ENCODE assay signal across 21 mouse cellular contexts in the genomic region with DNA sequence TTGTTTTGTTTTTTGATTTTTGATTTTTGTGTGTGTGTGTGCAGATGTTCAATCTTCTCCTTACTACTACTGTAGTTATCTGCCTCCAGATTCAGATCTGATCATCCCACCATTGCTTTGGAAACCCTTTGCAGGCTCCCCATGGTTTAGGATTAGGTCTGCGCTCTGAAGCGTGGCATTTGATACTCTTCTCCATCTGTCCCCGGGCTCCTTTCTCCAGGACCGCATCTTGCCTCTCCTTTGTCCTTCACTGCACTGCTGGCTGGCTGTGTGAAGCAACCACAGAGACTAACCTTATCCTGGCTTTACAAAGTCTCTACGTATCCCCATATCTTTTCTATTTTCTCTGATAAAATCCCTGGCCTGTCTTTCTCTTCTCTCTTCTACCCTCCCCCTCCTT. TPM values are rescaled to one million over a fixed set of nuclear protein-coding genes. Genes with fewer than 3 reads are reported as not detected.
DNase-seq lines count a peak whose midpoint lies in the region; ATAC-seq and TF ChIP-seq lines count a peak whose summit lies in the region.
"Had no signal": no experiment of that assay in that cellular context is flagged by ENCODE, and none has a peak within 500 bp of the region (broad histone marks: within the 10 kb centered on the region; RNA-seq: fewer than 3 reads in every experiment).

No protein-coding gene starts in this region.

- H3K4me1 ChIP-seq in midbrain, embryonic 10.5 days = peaks cover 30% of the 10 kb centered on the region
- peaks cover 13% of the 10 kb centered on the region for H3K4me1 ChIP-seq in midbrain, embryonic 16.5 days (ENCODE audit: control insufficient read depth, insufficient read depth, low read length)
- peaks cover 26% of the 10 kb centered on the region for H3K4me1 ChIP-seq in cerebellum, adult 2 months (ENCODE audit: control insufficient read depth, insufficient read depth, low read length)
- H3K4me1 ChIP-seq in hindbrain, embryonic 16.5 days (ENCODE audit: control insufficient read depth, insufficient read depth, low read depth, low read length) = no peaks in the 10 kb centered on the region
- H3K4me1 ChIP-seq in kidney, embryonic 15.5 days = peaks cover 4% of the 10 kb centered on the region; the same call in 1 of the 2 replicates
- H3K4me1 ChIP-seq: liver, embryonic 15.5 days had no signal

- no peak for ATAC-seq in midbrain, embryonic 16.5 days
- ATAC-seq in hindbrain, embryonic 16.5 days = peak; percentile 71
- no peak for ATAC-seq in kidney, embryonic 15.5 days (replicated peaks; ENCODE audit: low FRiP score)
- ATAC-seq: forebrain, postnatal 0 days had no signal

- peak overlapping the region; percentile 80 for H3K27ac ChIP-seq in midbrain, embryonic 10.5 days (replicated peaks)
- H3K27ac ChIP-seq in midbrain, embryonic 16.5 days (ENCODE audit: low read length) = no peak overlapping the region
- H3K27ac ChIP-seq in cerebellum, adult 2 months (ENCODE audit: insufficient read depth, low read length) = peak overlapping the region; percentile 3; the same call in 1 of the 2 replicates
- H3K27ac ChIP-seq in hindbrain, embryonic 16.5 days (ENCODE audit: low read depth, low read length) = no peak overlapping the region
- H3K27ac ChIP-seq in kidney, embryonic 15.5 days = no peak overlapping the region
- H3K27ac ChIP-seq: heart, embryonic 13.5 days; liver, embryonic 15.5 days had no signal

- no peak for DNase-seq in midbrain, embryonic 10.5 days (ENCODE audit: low spot score)
- peak; percentile 68 to 85 for DNase-seq in cerebellum, adult 2 months
- no peak for DNase-seq in thymus, postnatal 36 days
- DNase-seq in spleen, postnatal 10 days (ENCODE audit: low spot score in 2 of 2) = no peak
- DNase-seq: forebrain, postnatal 0 days; heart, postnatal 4 days; kidney, adult 18-20 months; kidney, postnatal 25 days; layer of hippocampus, adult 9-11 months; lung, postnatal 10 days; right cerebral cortex, adult 18-20 months; thymus, adult 18-20 months had no signal

- H3K36me3 ChIP-seq in midbrain, embryonic 10.5 days = no peaks in the 10 kb centered on the region
- H3K36me3 ChIP-seq in midbrain, embryonic 16.5 days (ENCODE audit: control insufficient read depth, insufficient read depth, low read length) = no peaks in the 10 kb centered on the region
- H3K36me3 ChIP-seq in hindbrain, embryonic 16.5 days (ENCODE audit: control insufficient read depth, insufficient read depth, low read length) = no peaks in the 10 kb centered on the region
- no peaks in the 10 kb centered on the region for H3K36me3 ChIP-seq in kidney, embryonic 15.5 days
- H3K36me3 ChIP-seq: G1E; heart, embryonic 13.5 days; liver, embryonic 15.5 days had no signal

- no peaks in the 10 kb centered on the region for H3K9me3 ChIP-seq in midbrain, embryonic 10.5 days (replicated peaks)
- no peaks in the 10 kb centered on the region for H3K9me3 ChIP-seq in midbrain, embryonic 16.5 days (replicated peaks; ENCODE audit: control insufficient read depth, low read length, poor library complexity, severe bottlenecking)
- no peaks in the 10 kb centered on the region for H3K9me3 ChIP-seq in hindbrain, embryonic 16.5 days (ENCODE audit: control insufficient read depth, low read length)
- no peaks in the 10 kb centered on the region for H3K9me3 ChIP-seq in kidney, embryonic 15.5 days (replicated peaks)
- H3K9me3 ChIP-seq: G1E; heart, embryonic 13.5 days; liver, embryonic 15.5 days had no signal

- TF ChIP-seq POLR2A in cerebellum, adult 2 months (IDR thresholded peaks at IDR 0.05; ENCODE audit: borderline replicate concordance, insufficient read depth, low read length) = peak; percentile 38; the same call in 1 of the 2 replicates

- no peak for TF ChIP-seq CTCF in cerebellum, adult 2 months (IDR thresholded peaks at IDR 0.05; ENCODE audit: borderline replicate concordance, insufficient read depth, low read depth, low read length)

- WGBS in midbrain, embryonic 10.5 days = 25% methylated on average over 5 of the region's 5 CpGs
- WGBS in midbrain, embryonic 16.5 days = 22% methylated on average over 5 of the region's 5 CpGs
- WGBS in cerebellum, adult 2 months = 7% methylated on average over 5 of the region's 5 CpGs
- WGBS in hindbrain, embryonic 16.5 days = 48% methylated on average over 5 of the region's 5 CpGs
- 78% methylated on average over 5 of the region's 5 CpGs for WGBS in kidney, embryonic 15.5 days

- H3K27me3 ChIP-seq in midbrain, embryonic 10.5 days (ENCODE audit: low read depth, poor library complexity, severe bottlenecking) = no peaks in the 10 kb centered on the region
- no peaks in the 10 kb centered on the region for H3K27me3 ChIP-seq in midbrain, embryonic 16.5 days (ENCODE audit: control insufficient read depth, insufficient read depth, low read depth, low read length)
- H3K27me3 ChIP-seq in cerebellum, adult 2 months (ENCODE audit: control insufficient read depth, insufficient read depth, low read length) = no peaks in the 10 kb centered on the region
- no peaks in the 10 kb centered on the region for H3K27me3 ChIP-seq in hindbrain, embryonic 16.5 days (replicated peaks; ENCODE audit: control insufficient read depth, insufficient read depth, low read length)
- no peaks in the 10 kb centered on the region for H3K27me3 ChIP-seq in kidney, embryonic 15.5 days
- H3K27me3 ChIP-seq: heart, embryonic 13.5 days; liver, embryonic 15.5 days had no signal

- H3K4me3 ChIP-seq in midbrain, embryonic 10.5 days = no peak overlapping the region
- H3K4me3 ChIP-seq in midbrain, embryonic 16.5 days (ENCODE audit: low read depth, low read length) = no peak overlapping the region
- H3K4me3 ChIP-seq in cerebellum, adult 2 months (replicated peaks; ENCODE audit: insufficient read depth, low read depth, low read length) = no peak overlapping the region
- no peak overlapping the region for H3K4me3 ChIP-seq in hindbrain, embryonic 16.5 days (ENCODE audit: low read length)
- no peak overlapping the region for H3K4me3 ChIP-seq in kidney, embryonic 15.5 days (replicated peaks)
- H3K4me3 ChIP-seq: erythroblast, embryonic 14.5 days; heart, embryonic 13.5 days; liver, embryonic 15.5 days had no signal

- H3K4me2 ChIP-seq in midbrain, embryonic 16.5 days (ENCODE audit: low read length) = no peak overlapping the region
- no peak overlapping the region for H3K4me2 ChIP-seq in hindbrain, embryonic 16.5 days (ENCODE audit: low read length)
- no peak overlapping the region for H3K4me2 ChIP-seq in kidney, embryonic 15.5 days
- H3K4me2 ChIP-seq: heart, embryonic 13.5 days; liver, embryonic 15.5 days had no signal

- no peak overlapping the region for H3K9ac ChIP-seq in midbrain, embryonic 16.5 days (ENCODE audit: low read depth, low read length)
- H3K9ac ChIP-seq in hindbrain, embryonic 16.5 days (ENCODE audit: low read depth, low read length) = no peak overlapping the region
- no peak overlapping the region for H3K9ac ChIP-seq in kidney, embryonic 15.5 days
- H3K9ac ChIP-seq: forebrain, postnatal 0 days; heart, embryonic 13.5 days; liver, embryonic 15.5 days had no signal

RNA-seq across cellular contexts. Expression of gene Ndufb4, which starts 31.3 kb away (rescaled TPM):
- polyA plus RNA-seq in midbrain, embryonic 10.5 days (2016; fragmentation: Nextera tagmentation; extraction: Ambion mirVana) = 46.2 and 50.9 TPM in 2 replicates
- 49.1 and 51.7 TPM in 2 replicates for polyA plus RNA-seq in midbrain, embryonic 16.5 days (2015; fragmentation: Nextera tagmentation; extraction: Ambion mirVana)
- polyA plus RNA-seq in cerebellum, adult 2 months (2012; rRNA removed) = 95.8 and 99.2 TPM in 2 replicates
- 48.5 and 64.7 TPM in 2 replicates for polyA plus RNA-seq in hindbrain, embryonic 16.5 days (2015; fragmentation: Nextera tagmentation; extraction: Ambion mirVana)
- 57.1 and 74.5 TPM in 2 replicates for polyA plus RNA-seq in kidney, embryonic 15.5 days (2015; fragmentation: Nextera tagmentation; extraction: Ambion mirVana)

RNA-seq across cellular contexts. Expression of gene Hgd, which starts 43.0 kb away (rescaled TPM):
- 0.21 and 0.31 TPM in 2 replicates for polyA plus RNA-seq in midbrain, embryonic 10.5 days (2016; fragmentation: Nextera tagmentation; extraction: Ambion mirVana)
- 0.19 and 0.34 TPM in 2 replicates for polyA plus RNA-seq in midbrain, embryonic 16.5 days (2015; fragmentation: Nextera tagmentation; extraction: Ambion mirVana)
- polyA plus RNA-seq in cerebellum, adult 2 months (2012; rRNA removed) = 0.23 and 0.41 TPM in 2 replicates
- polyA plus RNA-seq in hindbrain, embryonic 16.5 days (2015; fragmentation: Nextera tagmentation; extraction: Ambion mirVana) = 0.26 TPM in 1 of 2 replicates, not detected in the other
- polyA plus RNA-seq in kidney, embryonic 15.5 days (2015; fragmentation: Nextera tagmentation; extraction: Ambion mirVana) = 4.0 and 4.6 TPM in 2 replicates
- polyA plus RNA-seq: embryonic facial prominence, embryonic 11.5 days; erythroblast, embryonic 14.5 days; forebrain, postnatal 0 days; G1E; stomach, embryonic 14.5 days had no signal

Comparison
In these comparisons a context has a peak if more than half of its experiments do, and no peak if none do; other contexts are left out.
1. H3K27ac ChIP-seq: peak in midbrain, embryonic 10.5 days (single experiment) and cerebellum, adult 2 months (single experiment); none in midbrain, embryonic 16.5 days (single experiment), hindbrain, embryonic 16.5 days (single experiment) and kidney, embryonic 15.5 days (single experiment).
2. DNase-seq: peak in cerebellum, adult 2 months (2 of 2); none in midbrain, embryonic 10.5 days (single experiment), thymus, postnatal 36 days (0 of 2) and spleen, postnatal 10 days (0 of 2).